Mouse (Mus musculus): ENCODE data around the gene Ect2l.

GRCm38 (mm10) chr10:18139615-18140014 is 71.1 kb downstream of the Ect2l start:
- no peak for TF ChIP-seq CTCF (IDR thresholded peaks at IDR 0.05; ENCODE audit: control insufficient read depth, insufficient read depth, low read length)
- no peak for TF ChIP-seq POLR2A (IDR thresholded peaks at IDR 0.05; ENCODE audit: borderline replicate concordance, control insufficient read depth, low read depth, low read length)
